ENCODE assay signal across 13 mouse cellular contexts in genomic region chr11:51839973-51840372, GRCm38 (mm10).
"Had no signal": no experiment of that assay in that cellular context is flagged by ENCODE, and none has a peak within 500 bp of the region (broad histone marks: within the 10 kb centered on the region; RNA-seq: fewer than 3 reads in every experiment).

No protein-coding gene starts in this region.

- ATAC-seq: intestine, embryonic 15.5 days had no signal

- DNase-seq: kidney, adult 11 months; kidney, adult 8-10 months; kidney, postnatal 14 days; layer of hippocampus, adult 9-11 months; lung, adult 18-20 months; lung, postnatal 10 days; lung, postnatal 4 days; midbrain, embryonic 14.5 days; thymus, postnatal 25 days had no signal

- H3K27me3 ChIP-seq: intestine, embryonic 15.5 days; lung, embryonic 15.5 days had no signal

- H3K9me3 ChIP-seq: intestine, embryonic 15.5 days; lung, embryonic 15.5 days had no signal

- H3K9ac ChIP-seq: intestine, embryonic 15.5 days; lung, embryonic 15.5 days had no signal

- H3K27ac ChIP-seq: layer of hippocampus, adult 2 months; lung, embryonic 15.5 days had no signal

- H3K36me3 ChIP-seq: lung, embryonic 15.5 days had no signal

- H3K4me2 ChIP-seq: intestine, embryonic 15.5 days; lung, embryonic 15.5 days; midbrain, embryonic 11.5 days had no signal

- H3K4me3 ChIP-seq: intestine, embryonic 15.5 days; layer of hippocampus, adult 2 months; lung, embryonic 15.5 days had no signal
